ENCODE assay signal across 29 mouse cellular contexts in the genomic region with DNA sequence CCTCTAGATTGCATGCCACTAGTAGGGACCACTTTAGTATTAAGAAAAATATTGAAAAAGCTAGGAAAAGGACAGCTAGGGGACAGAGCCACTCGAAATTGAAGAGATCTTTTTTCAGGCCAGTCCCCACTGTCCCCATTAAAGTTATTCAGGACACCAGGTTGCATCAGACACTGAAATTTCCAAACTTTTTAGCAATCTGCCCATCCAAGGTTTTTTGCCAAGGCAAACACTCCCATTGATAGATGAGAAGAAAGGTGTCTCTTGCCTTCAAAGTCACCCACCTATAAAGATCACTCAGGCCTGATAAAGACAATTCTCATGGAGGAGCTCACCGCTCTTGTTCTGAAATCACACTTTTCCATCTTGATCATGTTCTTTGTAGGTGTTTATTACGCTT.
DNase-seq lines count a peak whose midpoint lies in the region; ATAC-seq and TF ChIP-seq lines count a peak whose summit lies in the region.
"Had no signal": no experiment of that assay in that cellular context is flagged by ENCODE, and none has a peak within 500 bp of the region (broad histone marks: within the 10 kb centered on the region; RNA-seq: fewer than 3 reads in every experiment).

No protein-coding gene starts in this region.

- H3K9me3 ChIP-seq in liver, embryonic 12.5 days (replicated peaks) = no peaks in the 10 kb centered on the region
- no peaks in the 10 kb centered on the region for H3K9me3 ChIP-seq in neural tube, embryonic 15.5 days (replicated peaks)
- H3K9me3 ChIP-seq: embryonic facial prominence, embryonic 13.5 days; embryonic facial prominence, embryonic 15.5 days; forebrain, embryonic 10.5 days; forebrain, embryonic 12.5 days had no signal

- no peak for TF ChIP-seq CTCF in liver, adult 2 months (IDR thresholded peaks at IDR 0.05; ENCODE audit: low read depth, low read length)

- H3K36me3 ChIP-seq in liver, adult 2 months (ENCODE audit: control insufficient read depth, insufficient read depth, low read length) = no peaks in the 10 kb centered on the region
- no peaks in the 10 kb centered on the region for H3K36me3 ChIP-seq in liver, embryonic 12.5 days
- H3K36me3 ChIP-seq in neural tube, embryonic 15.5 days = no peaks in the 10 kb centered on the region
- H3K36me3 ChIP-seq: embryonic facial prominence, embryonic 13.5 days; embryonic facial prominence, embryonic 15.5 days; forebrain, embryonic 10.5 days; forebrain, embryonic 12.5 days; G1E had no signal

- no peak overlapping the region; the same call in 1 of the 2 replicates for H3K9ac ChIP-seq in liver, adult 2 months (ENCODE audit: low read depth, low read length)
- H3K9ac ChIP-seq in liver, embryonic 12.5 days = no peak overlapping the region
- no peak overlapping the region for H3K9ac ChIP-seq in neural tube, embryonic 15.5 days (replicated peaks)
- H3K9ac ChIP-seq: embryonic facial prominence, embryonic 13.5 days; embryonic facial prominence, embryonic 15.5 days; forebrain, embryonic 12.5 days had no signal

- 23% methylated on average over 3 of the region's 3 CpGs for WGBS in liver, adult 2 months
- 55% methylated on average over 3 of the region's 3 CpGs for WGBS in liver, embryonic 12.5 days (ENCODE audit: insufficient replicate concordance)
- 71% methylated on average over 3 of the region's 3 CpGs for WGBS in neural tube, embryonic 15.5 days

- peak; percentile 26 for DNase-seq in adrenal gland, postnatal 14 days
- no peak for DNase-seq in adrenal gland, adult 18-20 months (ENCODE audit: low spot score in 2 of 2)
- peak; percentile 94 for DNase-seq in liver, adult 2 months (ENCODE audit: extremely low read depth, low read depth, low spot score)
- DNase-seq: adrenal gland, adult 2 months; adrenal gland, postnatal 10 days; adrenal gland, postnatal 36 days; B cell, adult 2 months; cerebellum, adult 11 months; cerebellum, adult 18-20 months; cerebellum, adult 8-10 months; cerebellum, adult 9-11 months; cerebellum, postnatal 14 days; cerebellum, postnatal 36 days; embryo, embryonic 11 days had no signal

- no peaks in the 10 kb centered on the region for H3K27me3 ChIP-seq in liver, adult 2 months (ENCODE audit: control insufficient read depth, insufficient read depth, low read length)
- no peaks in the 10 kb centered on the region for H3K27me3 ChIP-seq in liver, embryonic 12.5 days (replicated peaks)
- H3K27me3 ChIP-seq in neural tube, embryonic 15.5 days (replicated peaks) = no peaks in the 10 kb centered on the region
- H3K27me3 ChIP-seq: CH12.LX; embryonic facial prominence, embryonic 13.5 days; embryonic facial prominence, embryonic 15.5 days; forebrain, embryonic 12.5 days; Patski had no signal

- H3K4me2 ChIP-seq in liver, embryonic 12.5 days = no peak overlapping the region
- H3K4me2 ChIP-seq in neural tube, embryonic 15.5 days = no peak overlapping the region
- H3K4me2 ChIP-seq: embryonic facial prominence, embryonic 13.5 days; embryonic facial prominence, embryonic 15.5 days; forebrain, embryonic 12.5 days had no signal

- H3K27ac ChIP-seq in liver, adult 2 months (replicated peaks; ENCODE audit: insufficient read depth, low read depth, low read length) = peak overlapping the region; percentile 87
- no peak overlapping the region for H3K27ac ChIP-seq in liver, embryonic 12.5 days
- H3K27ac ChIP-seq in brown adipose tissue, adult 24 weeks (replicated peaks; ENCODE audit: low read depth, low read length) = peak overlapping the region; percentile 98
- no peak overlapping the region for H3K27ac ChIP-seq in neural tube, embryonic 15.5 days (replicated peaks)
- H3K27ac ChIP-seq: embryonic facial prominence, embryonic 13.5 days; embryonic facial prominence, embryonic 15.5 days; forebrain, embryonic 10.5 days; forebrain, embryonic 12.5 days had no signal

- H3K4me1 ChIP-seq in liver, adult 2 months (ENCODE audit: control insufficient read depth, insufficient read depth, low read length) = peaks cover 53% of the 10 kb centered on the region
- H3K4me1 ChIP-seq in liver, embryonic 12.5 days = no peaks in the 10 kb centered on the region
- peaks cover 27% of the 10 kb centered on the region for H3K4me1 ChIP-seq in brown adipose tissue, adult 24 weeks (ENCODE audit: control insufficient read depth, insufficient read depth, insufficient read length, low read length)
- peaks cover 4% of the 10 kb centered on the region; the same call in 1 of the 2 replicates for H3K4me1 ChIP-seq in neural tube, embryonic 15.5 days

- H3K4me3 ChIP-seq in liver, adult 2 months (ENCODE audit: insufficient read depth, low read depth, low read length) = no peak overlapping the region
- no peak overlapping the region for H3K4me3 ChIP-seq in liver, embryonic 12.5 days
- H3K4me3 ChIP-seq in brown adipose tissue, adult 24 weeks (ENCODE audit: insufficient read depth, low read depth, low read length) = no peak overlapping the region
- no peak overlapping the region for H3K4me3 ChIP-seq in neural tube, embryonic 15.5 days (replicated peaks)
- H3K4me3 ChIP-seq: embryonic facial prominence, embryonic 13.5 days; embryonic facial prominence, embryonic 15.5 days; erythroblast, embryonic 14.5 days; forebrain, embryonic 10.5 days; forebrain, embryonic 12.5 days had no signal

- no peak for ATAC-seq in liver, embryonic 12.5 days
- ATAC-seq in neural tube, embryonic 15.5 days (ENCODE audit: low FRiP score) = no peak
- ATAC-seq: activated CD4-positive, CD25-positive, alpha-beta regulatory T cell, adult 4 months; CD4-positive, CD25-positive, alpha-beta regulatory T cell, adult 4 months; forebrain, embryonic 14.5 days; forebrain, embryonic 16.5 days; Patski had no signal

- H3K79me2 ChIP-seq in liver, adult 2 months (ENCODE audit: control insufficient read depth, insufficient read depth, low read length) = no peaks in the 10 kb centered on the region

- TF ChIP-seq POLR2A in liver, adult 2 months (IDR thresholded peaks at IDR 0.05; ENCODE audit: extremely low read depth, insufficient read depth, low read length) = no peak

Comparison
In these comparisons a context has a peak if more than half of its experiments do, and no peak if none do; other contexts are left out.
1. DNase-seq: peak in adrenal gland, postnatal 14 days (single experiment) and liver, adult 2 months (single experiment); none in adrenal gland, adult 18-20 months (0 of 2).
2. H3K27ac ChIP-seq: peak in liver, adult 2 months (single experiment) and brown adipose tissue, adult 24 weeks (single experiment); none in liver, embryonic 12.5 days (single experiment) and neural tube, embryonic 15.5 days (single experiment).